In genomic region chr6:134102396-134102795, GRCm38 (mm10) we compare ENCODE assay signal across 24 mouse cellular contexts.
DNase-seq lines count a peak whose midpoint lies in the region; ATAC-seq lines count a peak whose summit lies in the region.
"Had no signal": no experiment of that assay in that cellular context is flagged by ENCODE, and none has a peak within 500 bp of the region (broad histone marks: within the 10 kb centered on the region; RNA-seq: fewer than 3 reads in every experiment).

No protein-coding gene starts in this region.

- WGBS in liver, embryonic 15.5 days (ENCODE audit: insufficient replicate concordance), result 39% methylated on average over 1 of the region's 1 CpGs

- no peak overlapping the region for H3K9ac ChIP-seq in liver, embryonic 15.5 days
- H3K9ac ChIP-seq: forebrain, embryonic 13.5 days; hindbrain, embryonic 14.5 days had no signal

- no peaks in the 10 kb centered on the region for H3K27me3 ChIP-seq in liver, embryonic 15.5 days
- H3K27me3 ChIP-seq: forebrain, embryonic 13.5 days; Patski had no signal

- H3K4me3 ChIP-seq in liver, embryonic 15.5 days (replicated peaks), result no peak overlapping the region
- H3K4me3 ChIP-seq: forebrain, embryonic 10.5 days; forebrain, embryonic 13.5 days had no signal

- no peaks in the 10 kb centered on the region for H3K9me3 ChIP-seq in liver, embryonic 15.5 days (replicated peaks)
- H3K9me3 ChIP-seq: forebrain, embryonic 10.5 days; forebrain, embryonic 13.5 days had no signal

- no peak overlapping the region for H3K4me2 ChIP-seq in liver, embryonic 15.5 days
- H3K4me2 ChIP-seq: forebrain, embryonic 13.5 days; heart, embryonic 11.5 days; hindbrain, embryonic 14.5 days had no signal

- no peak for DNase-seq in liver
- no peak for DNase-seq in heart, postnatal 25 days (ENCODE audit: low spot score)
- DNase-seq in B cell, adult 2 months, result no peak
- DNase-seq: adrenal gland, postnatal 10 days; adrenal gland, postnatal 36 days; cerebellum, adult 18-20 months; cerebellum, postnatal 10 days; cerebellum, postnatal 36 days; gastrocnemius, postnatal 10 days; gastrocnemius, postnatal 36 days; heart, adult 11 months; heart, postnatal 36 days had no signal

- 0 out of 2 replicates have a peak overlapping the region, but pooled peaks have one; percentile 2 for H3K27ac ChIP-seq in liver, embryonic 15.5 days (replicated peaks)
- H3K27ac ChIP-seq: forebrain, embryonic 10.5 days; forebrain, embryonic 13.5 days; hindbrain, embryonic 14.5 days; hindbrain, postnatal 0 days had no signal

- no peaks in the 10 kb centered on the region for H3K36me3 ChIP-seq in liver, embryonic 15.5 days (replicated peaks)

- no peak for ATAC-seq in liver, embryonic 15.5 days (ENCODE audit: insufficient read depth)
- ATAC-seq in granulocyte monocyte progenitor cell, adult 5-6 weeks (replicated peaks; ENCODE audit: poor library complexity, severe bottlenecking), result peak; percentile 42
- ATAC-seq in megakaryocyte progenitor cell, adult 5-6 weeks (replicated peaks; ENCODE audit: poor library complexity), result peak; percentile 40
- ATAC-seq: forebrain, embryonic 13.5 days; forebrain, embryonic 16.5 days; hindbrain, postnatal 0 days; inflammation-experienced regulatory T-cells, adult 6 months; intestine, embryonic 16.5 days; Patski had no signal

- H3K4me1 ChIP-seq in liver, embryonic 15.5 days (replicated peaks), result peaks cover 20% of the 10 kb centered on the region

- intact Hi-C loops in heart, postnatal 25 days (cut with DNase I), result no loop called here
